Comparison of ENCODE assay signal across 16 mouse cellular contexts in the genomic region with DNA sequence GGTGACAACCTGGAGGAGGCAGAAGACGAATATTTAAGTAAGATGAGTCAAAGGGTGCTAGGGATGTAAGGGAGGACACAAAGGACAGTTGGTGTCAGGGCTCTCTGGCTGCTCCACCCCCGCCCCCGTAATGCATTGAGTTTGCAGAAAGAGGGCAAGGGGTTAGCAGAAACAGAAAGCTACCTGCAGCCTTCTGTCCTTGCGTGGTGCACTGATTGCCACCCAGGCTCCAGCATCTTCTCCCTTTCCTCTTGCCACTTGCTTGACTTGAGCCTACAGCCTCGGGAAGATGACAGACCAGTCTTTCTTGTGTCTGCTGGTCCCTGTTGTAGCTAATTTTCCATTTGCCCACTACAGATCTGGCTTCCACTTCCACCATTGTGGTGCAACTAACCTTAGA. TPM values are rescaled to one million over a fixed set of nuclear protein-coding genes. Genes with fewer than 3 reads are reported as not detected.
"Had no signal": no experiment of that assay in that cellular context is flagged by ENCODE, and none has a peak within 500 bp of the region (broad histone marks: within the 10 kb centered on the region; RNA-seq: fewer than 3 reads in every experiment).

No protein-coding gene starts in this region.

- H3K4me2 ChIP-seq: liver, embryonic 11.5 days; lung, embryonic 14.5 days; midbrain, embryonic 13.5 days had no signal

- H3K9me3 ChIP-seq: megakaryocyte, embryonic 14.5 days; midbrain, embryonic 10.5 days; midbrain, embryonic 13.5 days had no signal

- H3K4me3 ChIP-seq: megakaryocyte, embryonic 14.5 days; midbrain, embryonic 10.5 days; midbrain, embryonic 13.5 days had no signal

- H3K27ac ChIP-seq: kidney, postnatal 0 days; liver, embryonic 14.5 days; midbrain, embryonic 10.5 days; midbrain, embryonic 13.5 days had no signal

- H3K9ac ChIP-seq: liver, embryonic 14.5 days; liver, postnatal 0 days; lung, embryonic 14.5 days; midbrain, embryonic 13.5 days had no signal

- H3K27me3 ChIP-seq: megakaryocyte, embryonic 14.5 days; midbrain, embryonic 13.5 days had no signal

- ATAC-seq: intestine, postnatal 0 days; liver, postnatal 0 days; midbrain, embryonic 13.5 days; midbrain, embryonic 16.5 days had no signal

- DNase-seq: kidney, adult 8-10 months; kidney, postnatal 36 days; layer of hippocampus, adult 9-11 months; liver, postnatal 0 days; thymus, adult 18-20 months; thymus, postnatal 36 days had no signal

RNA-seq across cellular contexts. Expression of a gene that starts 5.1 kb away (rescaled TPM):
- total RNA-seq: monocyte, adult 5-6 weeks had no signal
